Mouse (Mus musculus): Measurements from ENCODE around the gene Zfand2a. TPM values are rescaled to one million over a fixed set of nuclear protein-coding genes. Genes with fewer than 3 reads are reported as not detected.
A peak's percentile ranks its signal among the peaks of the same experiment; 100 is the strongest.

Gene Zfand2a
- polyA plus RNA-seq, 1 experiment from 2014 or later, result 14.2 TPM

DNA sequence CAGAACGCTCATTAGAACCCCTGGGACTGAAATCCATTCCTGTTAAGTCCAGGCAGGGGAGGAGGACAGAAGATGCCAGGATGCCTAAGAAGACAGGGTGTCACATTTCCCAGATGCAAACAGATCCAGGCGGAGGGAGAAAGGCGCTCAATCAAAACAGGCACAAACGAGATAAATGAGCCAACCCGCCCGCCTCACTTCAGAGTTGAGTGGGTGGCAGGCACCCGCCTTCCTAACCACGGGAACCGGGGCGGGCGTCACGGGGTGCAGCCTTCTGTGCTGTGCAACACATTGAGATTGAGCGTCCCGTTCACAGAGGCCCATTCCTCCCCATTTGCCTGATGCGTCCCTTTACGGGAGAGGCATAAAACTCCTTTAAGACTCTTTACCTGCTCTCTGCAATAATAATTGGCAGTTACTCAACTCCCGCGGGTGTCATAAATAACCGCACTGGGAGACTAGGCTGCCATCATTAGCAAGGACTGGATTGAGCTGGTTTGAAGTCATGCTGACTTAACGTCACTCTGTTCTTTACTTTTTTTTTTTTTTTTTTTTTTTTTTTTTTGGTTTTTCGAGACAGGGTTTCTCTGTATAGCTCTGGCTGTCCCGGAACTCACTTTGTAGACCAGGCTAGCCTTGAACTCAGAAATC is 10.8 kb upstream of the Zfand2a start:
- Histone ChIP-seq H3K27me3 (no peaks in the 10 kb centered on the region), H3K4me1 (no peaks in the 10 kb centered on the region), H3K4me2 (replicated peaks) (no peak overlapping the region), H3K27ac (replicated peaks) (no peak overlapping the region), H3K4me3 (no peak overlapping the region), H3K9ac (replicated peaks) (no peak overlapping the region), H3K36me3 (no peaks in the 10 kb centered on the region), H3K9me3 (no peaks in the 10 kb centered on the region)
- no peak for ATAC-seq (replicated peaks)
- WGBS, result 66% methylated on average over 22 of the region's 22 CpGs

DNA sequence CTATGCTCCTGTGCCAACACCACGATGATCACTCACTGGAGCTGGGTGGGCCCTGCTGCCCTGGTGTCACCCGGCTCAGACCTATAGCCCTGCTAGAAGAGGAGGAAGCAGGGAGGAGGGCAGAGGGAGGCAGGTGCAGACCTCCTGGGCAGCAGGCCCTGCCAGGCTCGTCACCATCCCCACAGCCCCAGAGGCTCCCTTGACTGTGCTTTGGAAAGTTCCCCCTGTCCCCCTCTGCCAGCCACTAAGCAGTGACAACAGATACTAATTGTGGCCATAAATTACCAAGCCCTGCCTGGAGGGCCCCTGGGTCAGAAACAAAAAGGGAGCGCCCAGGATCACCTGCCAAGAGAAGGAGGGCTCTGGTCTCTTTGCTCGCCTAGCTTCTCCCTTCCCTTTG is 9.3 kb upstream of the Zfand2a start:
- Histone ChIP-seq H3K27me3 (no peaks in the 10 kb centered on the region), H3K4me2 (replicated peaks) (no peak overlapping the region), H3K27ac (replicated peaks) (no peak overlapping the region), H3K9ac (replicated peaks) (no peak overlapping the region), H3K4me3 (no peak overlapping the region), H3K4me1 (no peaks in the 10 kb centered on the region), H3K36me3 (no peaks in the 10 kb centered on the region), H3K9me3 (no peaks in the 10 kb centered on the region)
- no peak for ATAC-seq (replicated peaks)
- 54% methylated on average over 5 of the region's 5 CpGs for WGBS

DNA sequence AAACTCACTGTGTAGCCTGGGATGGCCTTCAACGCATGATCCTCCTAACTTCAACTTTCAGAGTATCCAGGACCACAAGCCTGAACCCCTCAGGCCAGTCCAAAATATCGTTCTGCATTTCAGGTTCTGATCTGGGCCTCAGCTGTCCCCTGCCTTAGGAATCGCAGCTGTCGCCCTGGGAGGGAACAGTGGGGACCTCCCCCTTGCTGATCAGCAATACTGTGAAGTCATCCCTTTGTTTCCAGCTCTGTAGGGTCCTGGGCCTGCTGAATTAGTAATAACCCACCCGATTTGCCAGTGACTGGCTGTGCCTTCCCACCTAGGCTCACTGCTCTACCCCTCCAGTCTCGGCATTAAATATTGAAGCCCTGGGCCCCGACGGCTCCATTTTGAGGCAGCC is 7.0 kb upstream of the Zfand2a start:
- H3K4me2 ChIP-seq (replicated peaks), result no peak overlapping the region
- no peak overlapping the region for H3K27ac ChIP-seq (replicated peaks)
- H3K27me3 ChIP-seq, result no peaks in the 10 kb centered on the region
- H3K9me3 ChIP-seq, result no peaks in the 10 kb centered on the region
- H3K36me3 ChIP-seq, result no peaks in the 10 kb centered on the region
- 58% methylated on average over 8 of the region's 8 CpGs for WGBS
- no peak for ATAC-seq (replicated peaks)
- H3K4me1 ChIP-seq, result no peaks in the 10 kb centered on the region
- no peak overlapping the region for H3K4me3 ChIP-seq
- no peak overlapping the region for H3K9ac ChIP-seq (replicated peaks)

DNA sequence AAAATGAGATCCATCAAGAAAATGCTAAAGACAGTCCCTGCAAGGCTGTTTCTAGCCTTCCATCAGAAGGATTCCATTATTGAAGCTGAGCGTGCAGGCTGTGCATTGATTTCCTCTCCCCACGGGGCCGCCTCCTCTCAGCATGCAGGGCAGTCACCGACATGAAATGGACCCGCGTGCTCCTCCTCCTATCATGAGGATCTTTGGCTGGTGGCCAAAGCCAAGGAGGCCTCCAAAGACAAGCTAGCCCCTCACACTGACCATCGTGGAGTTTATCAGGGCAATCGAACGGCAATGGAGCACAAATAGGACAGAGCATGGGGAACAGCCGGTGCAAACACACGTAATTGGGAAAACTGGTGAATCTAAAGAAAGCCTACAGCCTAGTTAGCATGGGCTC is 5.8 kb upstream of the Zfand2a start:
- ATAC-seq (replicated peaks), result no peak

DNA sequence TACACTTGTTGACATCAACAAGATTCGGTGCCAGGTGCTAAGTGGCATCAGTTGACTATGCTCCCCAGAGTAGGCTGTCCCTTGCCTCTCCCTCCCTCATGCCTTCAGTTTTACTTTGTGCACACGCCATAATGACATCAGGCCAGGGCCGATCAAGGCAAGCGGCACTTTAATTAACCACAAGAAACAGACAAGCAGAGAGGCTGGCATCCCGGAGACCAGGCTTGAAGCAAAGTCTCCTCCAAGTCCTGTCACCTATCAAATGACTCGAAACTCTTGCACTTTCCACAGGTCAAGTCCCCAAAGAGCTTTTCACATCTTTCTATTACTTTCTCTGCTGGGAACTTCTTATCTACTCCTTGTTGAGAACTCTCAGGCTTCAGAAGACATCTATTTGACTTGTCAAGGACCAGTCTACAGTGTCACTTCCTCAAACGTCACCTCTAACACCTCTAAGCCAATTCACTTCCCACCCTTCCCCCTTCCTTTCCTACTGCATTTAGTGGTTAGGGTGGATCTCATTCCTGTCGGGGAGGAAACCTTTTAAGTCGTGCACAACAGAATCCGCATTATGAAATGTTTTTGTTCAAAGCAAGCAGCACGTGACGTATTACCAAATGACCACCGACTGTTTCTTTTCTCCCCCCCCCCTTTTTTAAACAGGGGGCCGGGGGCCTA is 1.0 kb downstream of the Zfand2a start:
- Histone ChIP-seq H3K36me3 (peaks cover 33% of the 10 kb centered on the region), H3K4me3 (peak overlapping the region; percentile 84), H3K27me3 (no peaks in the 10 kb centered on the region), H3K4me1 (peaks cover 16% of the 10 kb centered on the region), H3K9ac (replicated peaks) (peak overlapping the region; percentile 83), H3K27ac (replicated peaks) (no peak overlapping the region), H3K4me2 (replicated peaks) (peak overlapping the region; percentile 71), H3K9me3 (no peaks in the 10 kb centered on the region)
- 61% methylated on average over 14 of the region's 14 CpGs for WGBS
- ATAC-seq (replicated peaks), result no peak

More for the DNA sequence above, 5.8 kb upstream of the Zfand2a start:
- Histone ChIP-seq H3K4me3 (no peak overlapping the region), H3K9ac (replicated peaks) (no peak overlapping the region), H3K9me3 (no peaks in the 10 kb centered on the region), H3K4me1 (no peaks in the 10 kb centered on the region), H3K36me3 (no peaks in the 10 kb centered on the region), H3K4me2 (replicated peaks) (no peak overlapping the region), H3K27me3 (no peaks in the 10 kb centered on the region), H3K27ac (replicated peaks) (no peak overlapping the region)
- 82% methylated on average over 11 of the region's 11 CpGs for WGBS

DNA sequence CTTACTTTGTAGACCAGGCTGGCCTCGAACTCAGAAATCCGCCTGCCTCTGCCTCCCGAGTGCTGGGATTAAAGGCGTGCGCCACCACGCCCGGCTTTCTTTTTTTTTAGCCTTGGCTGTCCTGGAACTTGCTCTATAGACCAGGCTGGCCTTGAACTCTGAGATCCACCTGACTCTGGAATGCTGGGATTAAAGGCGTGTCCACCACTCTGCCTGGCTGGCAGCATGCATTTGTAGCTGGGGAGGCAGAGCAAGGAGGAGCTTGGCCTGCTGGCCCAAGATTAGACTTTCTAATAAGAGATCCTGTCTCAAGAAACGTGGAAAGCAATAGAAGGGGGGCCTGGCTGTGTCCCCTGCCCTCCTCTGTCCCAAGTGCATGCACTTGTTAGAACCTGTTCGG is 3.9 kb downstream of the Zfand2a start:
- H3K27ac ChIP-seq (replicated peaks), result no peak overlapping the region
- WGBS, result 94% methylated on average over 10 of the region's 10 CpGs
- H3K9ac ChIP-seq (replicated peaks), result no peak overlapping the region
- no peaks in the 10 kb centered on the region for H3K9me3 ChIP-seq
- no peaks in the 10 kb centered on the region for H3K27me3 ChIP-seq
- peaks cover 58% of the 10 kb centered on the region for H3K36me3 ChIP-seq
- no peak for ATAC-seq (replicated peaks)
- H3K4me3 ChIP-seq, result no peak overlapping the region
- H3K4me1 ChIP-seq, result peaks cover 16% of the 10 kb centered on the region
- H3K4me2 ChIP-seq (replicated peaks), result no peak overlapping the region

DNA sequence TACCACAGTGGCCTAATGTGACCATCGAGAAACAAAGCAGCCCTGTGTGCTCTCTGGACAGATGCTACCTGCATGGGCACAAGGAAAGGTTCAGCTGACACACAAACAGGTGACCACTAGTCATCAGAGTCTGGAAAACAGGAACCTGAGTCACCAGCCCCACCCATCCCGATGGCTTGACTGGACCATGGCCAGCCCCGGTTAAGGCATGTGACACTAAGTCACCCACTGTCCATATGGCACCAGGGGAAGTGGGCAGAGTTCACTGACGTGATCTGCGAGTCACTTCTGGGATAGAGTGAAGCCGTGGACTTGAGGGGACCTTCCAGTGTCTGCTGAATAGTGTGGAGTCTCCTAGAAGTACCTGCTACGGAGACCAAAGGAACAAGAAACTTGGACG is 5.3 kb downstream of the Zfand2a start:
- Histone ChIP-seq H3K27me3 (no peaks in the 10 kb centered on the region), H3K4me1 (peaks cover 13% of the 10 kb centered on the region), H3K9me3 (no peaks in the 10 kb centered on the region), H3K27ac (replicated peaks) (no peak overlapping the region), H3K36me3 (peaks cover 72% of the 10 kb centered on the region), H3K4me2 (replicated peaks) (no peak overlapping the region), H3K9ac (replicated peaks) (no peak overlapping the region), H3K4me3 (no peak overlapping the region)
- 91% methylated on average over 8 of the region's 8 CpGs for WGBS
- no peak for ATAC-seq (replicated peaks)

DNA sequence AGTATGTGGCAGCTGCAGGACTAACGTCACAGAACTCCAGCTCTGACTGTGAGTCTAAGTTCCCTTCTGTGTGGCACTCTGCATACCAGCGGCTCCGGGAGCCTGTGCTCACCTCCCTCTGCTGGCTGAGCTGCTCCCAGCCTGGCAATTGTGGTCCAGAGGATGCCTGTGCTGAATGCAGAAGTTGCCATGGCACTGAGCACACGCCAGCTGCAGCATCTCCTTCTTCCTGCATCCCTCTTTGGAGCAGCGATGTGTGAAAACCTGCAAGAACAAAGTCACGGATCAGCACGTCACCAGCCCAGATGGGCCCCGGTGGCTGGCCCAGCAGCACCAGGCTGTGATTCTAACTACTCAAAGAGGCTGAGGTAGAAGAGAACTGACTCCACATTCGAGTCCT is 9.6 kb downstream of the Zfand2a start:
- no peak for ATAC-seq (replicated peaks)
- WGBS, result 67% methylated on average over 9 of the region's 9 CpGs
- no peak overlapping the region for H3K9ac ChIP-seq (replicated peaks)
- peaks cover 88% of the 10 kb centered on the region for H3K36me3 ChIP-seq
- H3K4me1 ChIP-seq, result no peaks in the 10 kb centered on the region
- H3K27ac ChIP-seq (replicated peaks), result no peak overlapping the region
- H3K9me3 ChIP-seq, result no peaks in the 10 kb centered on the region
- H3K4me2 ChIP-seq (replicated peaks), result no peak overlapping the region
- H3K27me3 ChIP-seq, result no peaks in the 10 kb centered on the region
- H3K4me3 ChIP-seq, result no peak overlapping the region

DNA sequence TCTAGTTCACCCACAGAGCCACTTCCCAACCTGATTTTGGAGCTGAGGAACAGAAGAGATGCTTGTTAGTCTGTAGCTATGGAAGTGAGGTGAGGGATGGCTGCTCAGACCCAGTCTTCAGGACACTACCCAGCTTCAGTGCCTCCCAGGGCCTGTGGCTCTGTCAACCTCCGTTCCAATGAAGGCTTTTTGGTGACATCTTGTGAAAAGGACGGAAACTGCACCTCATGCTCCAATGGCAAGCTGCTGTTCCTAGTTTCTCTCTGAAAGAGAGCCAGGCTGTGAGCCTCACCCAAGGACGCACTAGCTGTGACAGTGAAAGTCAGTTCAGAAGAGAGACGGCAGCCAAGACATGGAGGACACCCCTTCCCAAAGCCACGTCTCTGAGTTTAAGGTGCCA is 16.4 kb downstream of the Zfand2a start:
- Histone ChIP-seq H3K9ac (replicated peaks) (no peak overlapping the region), H3K27ac (replicated peaks) (no peak overlapping the region), H3K36me3 (peaks cover 25% of the 10 kb centered on the region), H3K4me3 (no peak overlapping the region), H3K9me3 (no peaks in the 10 kb centered on the region), H3K4me2 (replicated peaks) (no peak overlapping the region), H3K4me1 (no peaks in the 10 kb centered on the region), H3K27me3 (no peaks in the 10 kb centered on the region)
- 49% methylated on average over 5 of the region's 5 CpGs for WGBS
- no peak for ATAC-seq (replicated peaks)

DNA sequence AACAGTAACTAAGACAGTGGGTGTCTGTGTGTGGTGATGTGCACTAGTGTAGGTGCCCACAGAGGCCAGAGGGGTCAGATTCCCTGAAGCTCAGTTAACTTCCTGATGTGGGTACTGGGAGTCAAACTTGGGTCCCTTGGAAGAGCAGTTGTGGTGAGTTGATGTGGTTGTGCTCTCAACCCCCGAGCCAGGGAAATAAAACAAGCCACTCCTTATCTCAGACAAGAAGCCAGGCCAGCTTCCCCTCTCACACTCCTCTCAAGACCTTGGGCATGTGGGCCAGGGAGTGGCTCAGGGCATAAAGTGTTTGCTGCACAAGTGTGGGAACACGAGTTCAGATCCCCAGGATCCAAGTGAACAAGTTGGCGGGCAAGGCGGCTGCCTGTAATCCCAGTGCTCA is 17.5 kb downstream of the Zfand2a start:
- WGBS, result 74% methylated on average over 4 of the region's 4 CpGs
- Histone ChIP-seq H3K27me3 (no peaks in the 10 kb centered on the region), H3K9me3 (no peaks in the 10 kb centered on the region), H3K4me3 (no peak overlapping the region), H3K4me1 (no peaks in the 10 kb centered on the region), H3K36me3 (peaks cover 13% of the 10 kb centered on the region), H3K4me2 (replicated peaks) (no peak overlapping the region), H3K27ac (replicated peaks) (no peak overlapping the region), H3K9ac (replicated peaks) (no peak overlapping the region)
- ATAC-seq (replicated peaks), result no peak

DNA sequence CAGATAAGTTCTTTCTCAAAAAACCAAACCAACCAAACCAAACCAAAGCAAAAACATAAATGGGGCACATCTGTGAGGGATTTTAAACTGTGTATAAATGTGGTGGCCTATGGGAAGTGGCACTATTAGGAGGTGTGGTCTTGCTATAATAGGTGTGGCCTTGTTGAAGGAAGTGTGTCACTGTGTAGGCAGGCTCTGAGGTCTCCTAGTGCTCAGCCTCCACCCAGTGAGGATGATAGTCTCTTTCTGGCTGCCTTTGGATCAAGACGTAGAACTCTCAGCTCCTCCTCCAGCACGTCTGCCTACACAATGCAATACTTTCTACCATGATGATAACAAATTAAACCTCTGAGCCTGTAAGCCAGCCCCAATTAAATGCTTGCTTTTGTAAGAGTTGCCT is 18.0 kb downstream of the Zfand2a start:
- H3K4me2 ChIP-seq (replicated peaks), result no peak overlapping the region
- H3K4me3 ChIP-seq, result no peak overlapping the region
- no peak for ATAC-seq (replicated peaks)
- H3K4me1 ChIP-seq, result no peaks in the 10 kb centered on the region
- WGBS, result 75% methylated on average over 2 of the region's 2 CpGs
- H3K9me3 ChIP-seq, result no peaks in the 10 kb centered on the region
- no peak overlapping the region for H3K9ac ChIP-seq (replicated peaks)
- H3K27ac ChIP-seq (replicated peaks), result no peak overlapping the region
- H3K36me3 ChIP-seq, result peaks cover 8% of the 10 kb centered on the region; the same call in 1 of the 2 replicates
- H3K27me3 ChIP-seq, result no peaks in the 10 kb centered on the region

DNA sequence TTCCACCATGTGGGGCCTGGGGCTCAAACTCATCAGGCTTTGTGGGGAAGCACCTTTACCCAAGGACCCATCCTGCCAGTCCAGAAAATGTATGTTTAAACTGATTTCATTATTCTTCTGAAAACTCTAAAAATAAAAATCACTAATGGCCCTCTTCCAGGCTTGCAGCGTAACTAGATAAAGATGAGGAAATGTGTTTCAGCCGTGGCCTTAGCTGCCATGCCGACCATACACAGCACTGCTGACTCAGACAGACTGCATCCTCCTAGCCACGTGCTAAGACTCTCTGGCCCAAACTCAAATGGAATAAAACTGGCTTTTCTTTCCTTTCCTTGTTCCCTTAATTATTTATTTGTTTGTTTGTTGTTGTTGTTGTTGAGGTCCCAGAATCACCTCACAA is 19.5 kb downstream of the Zfand2a start:
- Histone ChIP-seq H3K27ac (replicated peaks) (no peak overlapping the region), H3K4me2 (replicated peaks) (no peak overlapping the region), H3K36me3 (no peaks in the 10 kb centered on the region), H3K9ac (replicated peaks) (no peak overlapping the region), H3K4me1 (peaks cover 6% of the 10 kb centered on the region), H3K4me3 (no peak overlapping the region), H3K9me3 (no peaks in the 10 kb centered on the region), H3K27me3 (no peaks in the 10 kb centered on the region)
- no peak for ATAC-seq (replicated peaks)
- 84% methylated on average over 4 of the region's 4 CpGs for WGBS

Data from forebrain, embryonic 15.5 days (tissue).